Mouse (Mus musculus) CH12F3 (cell line): ENCODE results near the gene Cyp2d12.
"Not testable (repeated sequence)": the region's sequence is repeated elsewhere in the genome, so short reads cannot be mapped to it uniquely, and the experiment has no call there.

Experiments used
- in situ Hi-C: fragments of 300-500 bp; cut with MboI; formaldehyde crosslinking; loops from 2 replicates; pipeline ENCODE4 v1.14.3; 2020; ENCODE audit warnings: low sequenced_read_pairs

Gene Cyp2d12

GRCm38 (mm10) chr15:82554531-82555230, at the start of gene Cyp2d12:
TSS of gene Cyp2d12 (plus strand) at chr15:82555072.
- in situ Hi-C loops = no loop called here

- in situ Hi-C loops = no loop called here
Measured at GRCm38 (mm10) chr15:82506971-82507370, 47.9 kb upstream of the Cyp2d12 start.

GRCm38 (mm10) chr15:82507740-82508139, 47.1 kb upstream of the Cyp2d12 start:
- in situ Hi-C loops = not testable (repeated sequence)

- in situ Hi-C loops = not testable (repeated sequence)
Measured at GRCm38 (mm10) chr15:82509495-82509894, 45.4 kb upstream of the Cyp2d12 start.

GRCm38 (mm10) chr15:82510500-82510899, 44.4 kb upstream of the Cyp2d12 start:
- in situ Hi-C loops = not testable (repeated sequence)

GRCm38 (mm10) chr15:82512111-82512510, 42.8 kb upstream of the Cyp2d12 start:
- in situ Hi-C loops = not testable (repeated sequence)

- in situ Hi-C loops = not testable (repeated sequence)
Measured at GRCm38 (mm10) chr15:82516174-82516573, 38.7 kb upstream of the Cyp2d12 start.

- in situ Hi-C loops = not testable (repeated sequence)
Measured at GRCm38 (mm10) chr15:82527371-82527770, 27.5 kb upstream of the Cyp2d12 start.

GRCm38 (mm10) chr15:82532721-82533120, 22.2 kb upstream of the Cyp2d12 start:
- in situ Hi-C loops = not testable (repeated sequence)

GRCm38 (mm10) chr15:82542976-82543375, 11.9 kb upstream of the Cyp2d12 start:
- in situ Hi-C loops = not testable (repeated sequence)

- in situ Hi-C loops = not testable (repeated sequence)
Measured at GRCm38 (mm10) chr15:82544561-82544960, 10.3 kb upstream of the Cyp2d12 start.

GRCm38 (mm10) chr15:82547753-82548152, 7.1 kb upstream of the Cyp2d12 start:
- in situ Hi-C loops = not testable (repeated sequence)

GRCm38 (mm10) chr15:82553211-82553610, 1.7 kb upstream of the Cyp2d12 start:
- in situ Hi-C loops = not testable (repeated sequence)

- in situ Hi-C loops = no loop called here
Measured at GRCm38 (mm10) chr15:82572856-82573255, 18.0 kb downstream of the Cyp2d12 start.

GRCm38 (mm10) chr15:82579071-82579470, 24.2 kb downstream of the Cyp2d12 start:
- in situ Hi-C loops = no loop called here

- in situ Hi-C loops = no loop called here
Measured at GRCm38 (mm10) chr15:82582621-82583020, 27.7 kb downstream of the Cyp2d12 start.
